Mouse (Mus musculus): ENCODE results near the gene Scgb1b7.
"Not testable (repeated sequence)": the region's sequence is repeated elsewhere in the genome, so short reads cannot be mapped to it uniquely, and the experiment has no call there.

Scgb1b7 gene

DNA sequence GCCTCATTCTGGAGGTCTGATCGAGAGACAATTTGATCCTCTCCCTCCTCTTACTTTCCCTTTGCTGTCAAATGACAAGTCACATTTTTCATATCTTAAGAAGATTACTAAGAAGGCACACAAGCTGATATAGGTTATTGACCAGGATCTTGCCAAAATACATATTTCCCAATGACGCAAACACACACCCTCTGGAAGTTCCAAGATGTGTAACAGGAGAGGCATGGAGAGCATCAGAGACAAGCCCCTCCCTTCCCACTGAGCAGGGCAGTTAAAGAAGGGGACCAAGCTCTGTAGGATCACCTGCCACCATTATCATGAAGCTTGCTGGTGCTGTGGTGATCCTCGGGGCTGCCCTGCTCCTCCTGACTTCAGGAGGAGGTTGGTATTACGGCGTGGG is at the start of gene Scgb1b7:
Scgb1b7 (plus strand) TSS at position 301 of the 400 bp plus-strand sequence.
- not testable (repeated sequence) for DNase-seq

DNA sequence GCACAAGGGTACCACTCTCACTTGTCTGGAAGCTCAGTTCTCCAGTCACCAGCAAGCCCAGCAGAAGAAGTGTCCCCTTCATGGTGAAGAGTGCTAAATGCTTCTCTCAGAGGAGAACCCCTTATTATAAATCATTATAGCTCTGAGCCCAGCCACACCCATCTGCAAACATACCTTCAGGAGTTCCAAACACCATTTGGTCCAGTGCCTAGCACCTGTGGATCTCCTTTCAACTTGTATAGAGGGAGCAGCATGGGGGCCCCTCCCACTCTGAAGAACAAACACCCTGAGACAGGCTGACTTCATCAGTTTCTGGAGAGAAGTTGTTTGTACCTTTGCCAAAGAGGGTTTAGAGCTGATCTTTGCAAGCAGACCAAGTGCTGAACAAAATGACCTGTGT is 6.8 kb upstream of the Scgb1b7 start, which contains the start of gene Scgb2b7:
Scgb2b7 (minus strand) TSS at position 101 of the 400 bp plus-strand sequence.
- not testable (repeated sequence) for DNase-seq
